Mouse (Mus musculus) frontal cortex, adult 2 months (tissue): ENCODE measurements around the gene Cradd. TPM values are rescaled to one million over a fixed set of nuclear protein-coding genes. Genes with fewer than 3 reads are reported as not detected.

Source experiments
- DNase-seq, 2 experiments: peaks; one replicate each; pipeline ENCODE4 v3.0.0; 2022; ENCODE audit warnings: low spot score in 1 of 2; ENCODE audit errors: extremely low spot score in 1 of 2
- polyA plus RNA-seq: library from polyadenylated mRNA; depleted of rRNA; stranded (reverse); fragments of >200 nt; gene quantifications from 2 replicates; pipeline ENCODE4 v1.2.3, GENCODE M21; 2012; rRNA removed

Gene Cradd
- polyA plus RNA-seq = 7.1 and 8.6 TPM in 2 replicates

DNA sequence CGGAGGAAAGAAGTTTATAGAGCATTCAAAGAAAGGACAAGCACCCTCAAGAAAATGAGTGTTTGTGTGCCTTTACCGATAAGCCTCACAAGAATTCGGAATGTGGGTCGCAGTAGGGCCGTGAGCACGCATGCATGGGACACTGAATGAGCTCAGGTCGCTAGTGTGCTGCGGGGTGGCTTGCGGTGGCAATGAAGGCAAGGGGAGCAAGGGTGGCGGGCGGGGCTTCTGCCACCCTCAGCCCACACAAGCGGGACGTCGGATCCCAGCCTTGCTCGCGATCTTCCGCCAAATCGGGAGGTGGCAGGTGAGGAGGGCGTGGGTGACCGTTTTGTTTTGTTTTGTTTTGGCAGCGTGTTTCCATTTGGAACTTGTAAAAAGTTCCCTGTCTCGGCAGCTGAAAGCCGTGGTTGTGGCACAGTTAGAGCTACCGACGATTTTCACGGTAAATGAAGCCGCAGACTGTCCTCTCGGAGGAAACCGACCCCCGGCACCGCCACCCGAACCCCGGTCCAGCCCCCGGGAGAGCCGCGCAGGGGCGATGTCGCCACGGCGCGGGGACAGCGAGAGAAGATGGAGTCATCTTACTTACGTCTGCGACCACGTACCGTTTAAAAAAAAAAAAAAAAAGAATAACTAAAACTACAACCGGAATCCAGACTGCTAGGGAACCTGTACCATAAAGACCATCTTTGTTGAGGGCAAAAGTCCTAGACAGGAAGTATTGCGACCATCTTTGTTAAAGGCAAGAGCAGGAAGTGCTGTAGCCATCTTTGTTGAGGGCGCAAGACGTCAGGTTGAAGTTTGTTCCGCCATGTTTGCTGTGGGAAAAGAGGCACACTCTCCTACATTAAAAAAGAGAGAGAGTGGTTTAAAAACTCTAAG lies at the start of gene Cradd:
Cradd (minus strand) TSS at position 741 of the 885 bp plus-strand sequence.
- DNase-seq = peak; percentile 93 to 97

GRCm38 (mm10) chr10:95373340-95373739 lies 49.4 kb upstream of the Cradd start:
- DNase-seq = no peak

- DNase-seq = no peak
These were observed 48.0 kb upstream of the Cradd start for GRCm38 (mm10) chr10:95371942-95372341.

- no peak for DNase-seq
These were observed 45.3 kb upstream of the Cradd start for GRCm38 (mm10) chr10:95369190-95369589.

DNA sequence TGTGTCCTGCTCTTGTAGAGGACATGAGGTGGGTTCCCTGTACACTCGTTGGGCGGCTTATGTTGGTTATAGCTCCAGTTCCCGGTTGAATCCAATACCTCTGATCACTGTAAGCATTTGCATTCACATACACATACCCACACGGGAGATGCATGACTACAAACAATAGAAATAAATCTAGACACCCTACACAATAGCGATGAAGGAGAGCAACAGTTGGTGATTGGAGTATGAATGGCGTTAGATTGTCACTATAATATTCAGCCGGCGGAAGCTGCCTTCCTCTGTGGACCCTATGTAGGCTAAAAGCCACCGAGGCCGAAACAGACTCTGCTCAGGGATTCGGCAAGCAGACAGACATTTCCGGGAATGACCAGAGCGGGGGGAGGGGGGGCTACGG lies 44.2 kb upstream of the Cradd start:
- DNase-seq = no peak

GRCm38 (mm10) chr10:95367661-95368089 lies 43.7 kb upstream of the Cradd start:
- no peak for DNase-seq

DNA sequence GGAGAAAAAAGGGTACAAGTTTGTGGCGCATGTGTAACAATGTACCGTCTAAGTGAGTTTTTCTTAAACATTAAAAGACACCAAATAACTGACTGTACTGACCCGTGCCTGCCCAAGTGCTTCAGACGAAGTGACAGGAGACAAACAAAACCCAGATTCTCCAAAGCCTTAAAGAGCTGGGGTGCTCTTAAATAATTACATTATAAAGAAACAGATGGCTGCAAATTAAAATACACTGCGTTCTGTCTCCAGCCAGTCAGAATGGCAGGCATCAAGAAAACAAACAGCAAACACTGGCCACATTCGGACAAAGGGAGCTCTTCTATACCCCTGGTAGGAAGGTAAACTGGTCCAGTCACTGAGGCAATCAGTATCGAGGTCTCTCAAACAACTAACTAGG lies 43.3 kb upstream of the Cradd start:
- DNase-seq = no peak

DNA sequence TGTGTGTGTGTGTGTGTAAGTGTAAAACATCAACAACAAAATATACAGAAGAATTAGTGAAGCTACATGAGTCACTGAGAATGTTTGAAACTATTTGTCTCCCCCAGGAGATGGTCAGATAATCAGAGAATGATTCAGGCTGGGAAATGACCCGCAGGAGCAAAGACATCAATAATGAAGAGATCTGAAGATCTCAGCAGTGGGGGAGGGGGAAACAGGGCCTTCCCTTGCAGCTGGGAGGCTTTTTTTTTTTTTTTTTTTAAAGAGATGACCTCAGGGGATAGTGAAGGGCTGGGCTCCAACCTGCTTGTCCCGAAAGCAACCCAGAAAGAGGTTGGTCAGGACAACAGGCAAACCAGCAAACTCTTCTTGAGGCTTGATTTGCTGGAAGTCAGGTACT lies 38.4 kb upstream of the Cradd start:
- no peak for DNase-seq

DNA sequence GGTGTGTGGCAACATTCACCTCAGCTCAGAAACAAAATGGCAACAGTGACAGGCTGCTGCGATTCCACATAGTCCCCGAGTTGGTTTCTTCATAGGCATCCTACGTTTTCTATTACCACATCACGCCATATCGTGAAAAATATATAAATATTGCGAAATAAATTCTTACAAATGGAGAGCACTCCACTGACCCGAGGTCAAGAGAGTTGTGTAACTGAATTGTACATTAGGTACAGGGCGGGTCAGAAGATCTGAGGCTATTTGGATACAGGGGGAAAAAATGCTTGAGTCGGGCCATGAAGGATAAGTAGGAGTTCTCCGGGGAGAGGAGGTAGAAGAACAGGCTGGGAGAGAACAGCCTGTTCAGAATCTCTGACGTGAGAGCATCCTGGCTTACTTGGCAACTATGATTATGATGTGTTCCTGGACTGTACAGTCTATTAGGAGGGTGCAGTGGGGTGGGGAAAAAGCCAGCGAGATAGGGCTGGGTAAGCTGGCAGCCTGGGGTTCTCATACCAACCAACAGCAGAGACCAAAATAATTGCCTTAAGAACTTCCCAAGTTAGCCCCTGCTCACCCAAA lies 37.4 kb upstream of the Cradd start:
- DNase-seq = no peak

- DNase-seq = no peak
These were observed 36.1 kb upstream of the Cradd start for GRCm38 (mm10) chr10:95360048-95360447.

DNA sequence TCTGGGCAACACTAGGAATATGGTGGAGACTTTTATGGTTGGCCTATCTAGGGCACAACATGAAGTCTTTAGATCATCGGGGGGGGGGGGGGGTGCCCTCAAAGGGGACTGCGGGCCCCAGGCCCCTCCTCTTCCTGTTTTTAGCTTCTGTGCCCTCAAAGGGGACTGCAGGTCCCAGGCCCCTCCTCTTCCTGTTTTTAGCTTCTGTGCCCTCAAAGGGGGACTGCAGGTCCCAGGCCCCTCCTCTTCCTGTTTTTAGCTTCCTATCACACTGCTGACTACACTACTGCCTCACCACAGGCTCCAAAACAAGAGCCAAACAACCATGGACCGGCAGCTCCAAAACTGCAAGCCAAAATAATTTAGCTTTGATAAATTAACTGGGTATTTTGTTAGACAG lies 33.8 kb upstream of the Cradd start:
- DNase-seq = no peak

DNA sequence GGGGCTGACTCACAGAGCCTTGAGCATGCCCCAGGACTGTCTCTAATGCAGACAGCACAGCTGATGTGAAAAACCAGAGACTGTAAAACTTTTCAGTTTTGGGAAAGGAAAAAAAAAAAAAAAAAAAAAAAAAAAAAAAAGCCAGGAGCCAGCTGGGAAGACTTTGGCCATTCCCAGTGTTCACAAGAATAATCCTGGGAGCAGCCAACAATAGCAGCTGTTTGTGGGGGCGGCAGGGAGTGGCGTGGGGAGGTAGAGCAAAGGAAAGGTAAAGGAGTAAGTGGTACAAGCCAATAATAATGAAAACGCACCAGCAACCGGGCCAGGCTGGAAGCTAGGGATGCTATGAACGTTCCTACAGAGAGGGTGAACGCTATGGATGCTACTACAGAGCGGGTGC lies 32.8 kb upstream of the Cradd start:
- no peak for DNase-seq

DNA sequence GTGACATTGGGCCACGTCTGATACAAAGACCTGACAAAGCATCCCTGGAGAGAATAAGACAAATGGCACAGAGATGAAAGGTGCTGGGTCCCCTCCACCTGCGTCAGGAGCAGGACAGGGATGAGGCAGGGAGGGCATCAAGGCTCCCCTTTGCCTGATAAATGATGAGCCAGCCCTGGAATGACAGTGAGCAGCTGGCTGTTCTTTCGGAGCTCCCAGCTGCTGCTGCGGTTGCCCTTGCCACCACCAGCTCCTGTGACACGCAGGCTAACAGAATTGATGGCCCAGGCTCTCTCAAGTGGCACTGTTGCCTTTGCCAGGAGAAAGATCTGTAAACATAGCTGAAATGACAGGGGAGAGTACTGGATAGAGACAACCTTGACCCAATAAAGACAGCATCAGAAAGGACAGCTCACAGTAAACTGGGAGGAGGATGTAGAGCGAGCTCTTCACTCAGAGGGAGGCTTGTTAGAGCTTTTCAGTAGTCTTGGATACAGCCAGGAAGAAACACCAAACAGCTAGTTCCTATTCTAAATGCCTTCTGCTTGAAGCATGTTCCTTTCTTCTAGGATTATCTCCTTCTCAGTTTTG lies 31.8 kb upstream of the Cradd start:
- DNase-seq = no peak

DNA sequence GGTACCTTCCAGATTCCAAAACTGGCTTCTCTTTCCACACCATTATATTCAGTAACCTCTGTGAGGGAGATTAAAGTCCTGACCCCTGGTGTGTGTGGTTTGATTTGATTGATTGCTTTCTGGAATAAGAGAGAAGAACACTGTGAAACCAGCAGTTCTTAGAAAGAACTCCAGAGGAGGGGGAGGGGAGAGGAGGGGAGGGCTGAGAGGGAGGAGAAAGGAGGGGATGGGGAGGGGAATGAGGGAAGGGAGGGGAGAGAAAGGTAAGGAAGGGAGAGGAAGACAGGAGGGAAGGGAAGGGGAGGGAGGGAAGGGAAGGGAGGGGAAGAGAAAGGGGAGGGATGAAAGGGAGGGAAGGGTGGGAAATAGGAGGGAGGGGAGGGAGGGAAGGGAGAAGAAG lies 30.7 kb upstream of the Cradd start:
- no peak for DNase-seq

- no peak for DNase-seq
These were observed 30.1 kb upstream of the Cradd start for GRCm38 (mm10) chr10:95354047-95354446.

DNA sequence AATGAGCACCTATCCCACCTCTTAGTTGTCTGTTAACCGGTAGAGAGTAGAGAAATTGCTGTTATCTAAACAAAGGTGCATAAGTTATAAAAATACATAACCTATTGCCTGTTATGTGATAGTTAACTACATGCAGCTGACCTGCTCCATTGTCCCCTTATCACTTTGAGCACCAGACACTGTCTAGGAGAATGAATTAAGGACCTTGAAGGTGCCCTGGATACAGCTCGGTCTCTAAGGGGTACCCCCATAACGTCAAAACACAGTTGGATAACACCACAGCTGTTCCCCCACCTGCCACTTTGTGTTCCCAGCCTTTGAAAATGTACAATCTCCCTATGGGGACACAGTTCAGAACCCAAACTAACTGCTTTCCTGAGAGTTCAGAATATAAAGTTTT lies 24.5 kb upstream of the Cradd start:
- no peak for DNase-seq

DNA sequence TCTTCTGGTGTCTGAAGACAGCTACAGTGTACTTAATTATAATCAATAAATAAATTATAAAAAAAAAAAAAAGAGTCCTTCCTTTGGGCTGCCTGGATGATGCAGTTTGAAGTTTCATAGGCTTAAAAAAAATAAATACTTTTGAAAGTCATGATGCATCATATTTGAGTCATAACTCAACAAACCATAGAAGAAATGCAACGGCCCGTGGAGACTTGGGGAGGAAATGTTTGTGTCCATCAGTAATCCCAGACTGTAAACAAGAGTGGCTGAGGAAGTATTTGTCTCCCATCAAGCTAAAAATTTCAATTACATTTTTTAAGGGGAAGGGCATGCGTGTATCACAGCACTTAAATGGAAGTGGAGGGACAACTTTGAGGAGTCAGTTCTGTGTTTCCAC lies 23.8 kb upstream of the Cradd start:
- no peak for DNase-seq

- no peak for DNase-seq
These were observed 19.1 kb upstream of the Cradd start for GRCm38 (mm10) chr10:95342833-95343590.

- DNase-seq = no peak
These were observed 16.7 kb upstream of the Cradd start for GRCm38 (mm10) chr10:95340676-95341075.

GRCm38 (mm10) chr10:95337589-95337988 lies 13.7 kb upstream of the Cradd start:
- DNase-seq = no peak
